Mouse (Mus musculus) inflammation-experienced regulatory T-cells, adult 16 weeks (primary cell): ENCODE results near the gene Cfap52. TPM values are rescaled to one million over a fixed set of nuclear protein-coding genes. Genes with fewer than 3 reads are reported as not detected.

Experiments
- polyA plus RNA-seq: library from polyadenylated mRNA; unstranded; fragments of 100-300 nt; shearing (Covaris generic); gene quantifications from one replicate; pipeline ENCODE4 v1.2.1, GENCODE M21; 2017

Cfap52 gene
- not detected for polyA plus RNA-seq

DNA sequence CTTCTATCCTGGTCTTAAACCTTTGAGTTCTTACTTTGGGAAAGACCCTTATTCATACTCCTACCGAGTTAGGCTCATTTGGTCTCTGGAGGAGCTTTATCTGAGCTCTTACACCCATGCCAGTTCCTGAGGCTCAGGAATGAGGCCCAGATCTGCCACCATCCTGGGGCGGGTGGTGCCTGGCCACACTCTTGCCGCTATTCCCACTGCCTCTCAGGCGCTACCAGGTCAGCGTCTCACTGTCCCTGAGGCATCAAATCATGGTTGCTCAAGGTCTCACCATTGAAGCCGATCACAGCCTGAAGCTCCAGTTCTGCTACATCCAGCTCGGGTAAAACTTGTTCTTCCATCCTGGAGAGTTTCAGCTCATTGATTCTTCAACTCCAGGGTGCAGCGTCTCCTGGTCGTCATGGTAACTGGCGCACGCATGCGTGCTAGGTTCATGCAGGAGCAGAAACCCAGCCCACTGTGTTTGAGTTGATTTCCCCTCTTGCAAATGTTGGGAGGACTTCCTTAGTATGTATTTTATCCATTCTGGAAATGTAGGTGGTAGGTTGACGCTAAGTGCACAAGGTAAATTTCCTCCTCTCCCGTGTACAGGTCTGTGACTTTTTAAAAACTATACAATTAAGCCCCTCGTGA, at the start of gene Cfap52:
Gene Cfap52 (minus strand): TSS at position 410 of the 642 bp plus-strand sequence.

DNA sequence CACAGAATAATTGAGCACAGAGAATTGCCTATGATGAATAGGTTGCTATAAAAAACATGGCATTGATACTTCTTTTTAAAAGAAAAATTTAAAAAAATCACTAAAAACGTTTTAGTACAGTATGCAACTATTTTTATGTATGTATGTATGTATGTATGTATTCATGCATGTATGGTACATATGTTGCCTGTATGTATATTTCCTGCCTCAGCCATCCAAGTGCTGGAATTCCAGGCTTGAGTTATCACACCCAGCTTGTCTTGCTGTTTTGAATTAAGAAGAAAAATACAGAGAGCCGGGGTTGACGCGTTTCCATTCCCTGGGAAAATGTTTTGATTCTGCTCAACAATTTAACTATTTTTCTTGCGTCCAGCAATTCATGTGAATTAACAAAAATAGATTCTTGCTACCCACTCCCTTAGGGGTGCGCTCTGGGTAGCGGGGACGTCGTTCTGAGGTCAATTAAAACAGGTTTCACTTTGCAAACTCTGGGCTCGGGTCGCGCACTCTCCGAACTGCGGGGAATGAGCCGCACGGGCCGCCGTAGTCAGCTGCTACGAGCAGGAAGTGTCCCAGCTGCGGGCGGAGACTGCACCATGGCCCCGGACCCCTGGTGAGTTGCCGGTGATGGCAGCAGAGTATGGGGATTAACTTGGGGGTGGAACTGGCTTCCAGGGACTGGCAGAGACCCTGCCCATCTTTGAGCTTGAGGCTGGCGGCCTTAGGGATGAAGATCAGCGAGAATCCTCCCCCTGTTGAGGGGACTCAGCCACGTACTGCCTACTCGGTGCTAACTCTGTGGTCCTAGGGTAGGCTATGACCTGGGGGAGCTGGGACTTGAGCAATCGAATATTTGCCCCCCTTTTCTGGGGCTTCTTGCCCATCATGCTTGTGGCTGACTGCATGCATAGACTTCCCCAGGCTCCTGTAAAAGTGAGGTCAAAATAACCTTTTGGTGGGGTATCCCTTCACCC, 741 bp upstream of the Cfap52 start, which contains the start of gene Stx8:
Gene Stx8 (plus strand): TSS at position 289 of the 974 bp plus-strand sequence.

GRCm38 (mm10) chr11:67921827-67922754, 43.4 kb downstream of the Cfap52 start, which contains the start of gene Usp43:
Usp43 (minus strand) TSS chr11:67922153.

Other genes starting within 250 kb of the Cfap52 start
- gene Glp2r, start 194.5 kb downstream of the Cfap52 start, polyA plus RNA-seq: not detected
- not detected for gene Gsg1l2, start 191.0 kb downstream of the Cfap52 start, polyA plus RNA-seq
- gene Dhrs7c, start 167.5 kb downstream of the Cfap52 start, polyA plus RNA-seq: not detected
- gene Usp43, start 43.5 kb downstream of the Cfap52 start, polyA plus RNA-seq: not detected
- gene Stx8, start 542 bp upstream of the Cfap52 start, polyA plus RNA-seq: 81.5 TPM